In genomic region chr13:24920333-24920977, GRCm38 (mm10) we compare ENCODE assay signal across 8 mouse cellular contexts. TPM values are rescaled to one million over a fixed set of nuclear protein-coding genes. Genes with fewer than 3 reads are reported as not detected.
DNase-seq lines count a peak whose midpoint lies in the region; ATAC-seq and TF ChIP-seq lines count a peak whose summit lies in the region.

No protein-coding gene starts in this region.

- no peak overlapping the region for H3K27ac ChIP-seq in forebrain, embryonic 14.5 days (ENCODE audit: low read depth, low read length)
- no peak overlapping the region for H3K27ac ChIP-seq in intestine, embryonic 14.5 days (ENCODE audit: low read depth)
- no peak overlapping the region for H3K27ac ChIP-seq in limb, embryonic 14.5 days (replicated peaks; ENCODE audit: low read depth, low read length)

- WGBS in forebrain, embryonic 14.5 days: 26% methylated on average over 5 of the region's 5 CpGs
- 27% methylated on average over 5 of the region's 5 CpGs for WGBS in intestine, embryonic 14.5 days
- WGBS in limb, embryonic 14.5 days: 40% methylated on average over 5 of the region's 5 CpGs

- H3K4me3 ChIP-seq in forebrain, embryonic 14.5 days (ENCODE audit: low read depth, low read length): no peak overlapping the region
- no peak overlapping the region for H3K4me3 ChIP-seq in intestine, embryonic 14.5 days (ENCODE audit: low read depth, low read length)
- H3K4me3 ChIP-seq in limb, embryonic 14.5 days (replicated peaks; ENCODE audit: low read length): no peak overlapping the region

- ATAC-seq in forebrain, embryonic 14.5 days: peak; percentile 75
- peak; percentile 79 for ATAC-seq in intestine, embryonic 14.5 days (replicated peaks; ENCODE audit: low FRiP score, low TSS enrichment, low read depth)
- peak; percentile 57; the same call in 1 of the 2 replicates for ATAC-seq in limb, embryonic 14.5 days (ENCODE audit: low FRiP score, low read depth)

- no peak overlapping the region for H3K9ac ChIP-seq in forebrain, embryonic 14.5 days (ENCODE audit: low read length)
- H3K9ac ChIP-seq in intestine, embryonic 14.5 days (ENCODE audit: low read length): no peak overlapping the region
- H3K9ac ChIP-seq in limb, embryonic 14.5 days (ENCODE audit: low read depth, low read length, severe bottlenecking): no peak overlapping the region

- H3K4me2 ChIP-seq in forebrain, embryonic 14.5 days (ENCODE audit: low read length): no peak overlapping the region
- H3K4me2 ChIP-seq in intestine, embryonic 14.5 days (ENCODE audit: low read length): no peak overlapping the region
- no peak overlapping the region for H3K4me2 ChIP-seq in limb, embryonic 14.5 days (replicated peaks; ENCODE audit: low read depth, low read length, severe bottlenecking)

- H3K4me1 ChIP-seq in forebrain, embryonic 14.5 days (ENCODE audit: control insufficient read depth, insufficient read depth, low read length): no peaks in the 10 kb centered on the region
- no peaks in the 10 kb centered on the region for H3K4me1 ChIP-seq in intestine, embryonic 14.5 days (replicated peaks; ENCODE audit: control insufficient read depth, insufficient read depth, low read length)
- no peaks in the 10 kb centered on the region for H3K4me1 ChIP-seq in limb, embryonic 14.5 days (ENCODE audit: control insufficient read depth, insufficient read depth, low read length)

- TF ChIP-seq POLR2A in brain, embryonic 14.5 days (IDR thresholded peaks at IDR 0.05; ENCODE audit: borderline replicate concordance, extremely low read depth, insufficient read depth, insufficient read length, poor library complexity, severe bottlenecking): no peak
- TF ChIP-seq POLR2A in limb, embryonic 14.5 days (IDR thresholded peaks at IDR 0.05; ENCODE audit: borderline replicate concordance, extremely low read depth, insufficient read depth, insufficient read length): no peak

- H3K27me3 ChIP-seq in forebrain, embryonic 14.5 days (replicated peaks; ENCODE audit: control insufficient read depth, insufficient read depth, low read length): no peaks in the 10 kb centered on the region
- no peaks in the 10 kb centered on the region for H3K27me3 ChIP-seq in intestine, embryonic 14.5 days (replicated peaks; ENCODE audit: control insufficient read depth, insufficient read depth, low read length)
- no peaks in the 10 kb centered on the region for H3K27me3 ChIP-seq in limb, embryonic 14.5 days (ENCODE audit: control insufficient read depth, insufficient read depth, low read length)

- peak; percentile 16 to 23 for DNase-seq in urinary bladder, adult 18-20 months (ENCODE audit: low spot score in 2 of 2)
- no peak for DNase-seq in urinary bladder, postnatal 10 days (ENCODE audit: low spot score)
- peak; percentile 85 for DNase-seq in brain, embryonic 14.5 days (ENCODE audit: low read depth)
- peak; percentile 88 for DNase-seq in forebrain, embryonic 14.5 days (ENCODE audit: low spot score)
- peak; percentile 72 for DNase-seq in intestine, embryonic 14.5 days (ENCODE audit: low spot score)
- peak; percentile 87 for DNase-seq in limb, embryonic 14.5 days (ENCODE audit: low spot score)
- peak; percentile 88 for DNase-seq in naive thymus-derived CD4-positive, alpha-beta T cell, adult 2 months (ENCODE audit: low read depth)
- DNase-seq in thymus, postnatal 0 days (ENCODE audit: low spot score): peak; percentile 72

- peak; percentile 70; the same call in 1 of the 2 replicates for TF ChIP-seq CTCF in brain, embryonic 14.5 days (IDR thresholded peaks at IDR 0.05; ENCODE audit: borderline replicate concordance, extremely low read depth, insufficient read depth, insufficient read length)

- no peaks in the 10 kb centered on the region for H3K9me3 ChIP-seq in forebrain, embryonic 14.5 days (replicated peaks; ENCODE audit: control insufficient read depth, low read length)
- no peaks in the 10 kb centered on the region for H3K9me3 ChIP-seq in intestine, embryonic 14.5 days (ENCODE audit: control insufficient read depth, low read length)
- no peaks in the 10 kb centered on the region for H3K9me3 ChIP-seq in limb, embryonic 14.5 days (ENCODE audit: control insufficient read depth, low read length)

- peaks cover 22% of the 10 kb centered on the region for H3K36me3 ChIP-seq in forebrain, embryonic 14.5 days (ENCODE audit: control insufficient read depth, insufficient read depth, low read length)
- peaks cover 58% of the 10 kb centered on the region for H3K36me3 ChIP-seq in intestine, embryonic 14.5 days (ENCODE audit: control insufficient read depth, insufficient read depth, low read length)
- H3K36me3 ChIP-seq in limb, embryonic 14.5 days (ENCODE audit: control insufficient read depth, insufficient read depth, low read length): peaks cover 24% of the 10 kb centered on the region

RNA-seq across cellular contexts. Expression of gene Aldh5a1, which starts 17.0 kb away (rescaled TPM):
- 12.2 and 17.9 TPM in 2 replicates for polyA plus RNA-seq in brain, embryonic 14.5 days (2012; rRNA removed)
- polyA plus RNA-seq in forebrain, embryonic 14.5 days (2014; fragmentation: Nextera tagmentation; extraction: Ambion mirVana): 7.5 and 8.0 TPM in 2 replicates
- polyA plus RNA-seq in intestine, embryonic 14.5 days (2014; fragmentation: Nextera tagmentation; extraction: Ambion mirVana): 10.3 and 11.5 TPM in 2 replicates
- 6.3 and 6.7 TPM in 2 replicates for polyA plus RNA-seq in limb, embryonic 14.5 days (2012; rRNA removed)
- 5.3 and 5.5 TPM in 2 replicates for polyA plus RNA-seq in limb, embryonic 14.5 days (2014; fragmentation: Nextera tagmentation; extraction: Ambion mirVana)
- polyA plus RNA-seq in thymus, postnatal 0 days (2015; fragmentation: Nextera tagmentation; extraction: Ambion mirVana): 1.2 and 1.3 TPM in 2 replicates

RNA-seq across cellular contexts. Expression of gene Gpld1, which starts 22.5 kb away (rescaled TPM):
- polyA plus RNA-seq in brain, embryonic 14.5 days (2012; rRNA removed): 1.8 and 2.6 TPM in 2 replicates
- 0.67 and 0.99 TPM in 2 replicates for polyA plus RNA-seq in forebrain, embryonic 14.5 days (2014; fragmentation: Nextera tagmentation; extraction: Ambion mirVana)
- 2.5 and 3.0 TPM in 2 replicates for polyA plus RNA-seq in intestine, embryonic 14.5 days (2014; fragmentation: Nextera tagmentation; extraction: Ambion mirVana)
- 2.1 and 2.4 TPM in 2 replicates for polyA plus RNA-seq in limb, embryonic 14.5 days (2012; rRNA removed)
- polyA plus RNA-seq in limb, embryonic 14.5 days (2014; fragmentation: Nextera tagmentation; extraction: Ambion mirVana): 2.1 and 3.5 TPM in 2 replicates
- polyA plus RNA-seq in thymus, postnatal 0 days (2015; fragmentation: Nextera tagmentation; extraction: Ambion mirVana): 0.47 and 0.54 TPM in 2 replicates
